Mouse (Mus musculus) small intestine, adult 2 months (tissue): ENCODE data around the gene Dhx15.

Source experiments
- CTCF ChIP-seq: fragments of 200-500 bp; IDR thresholded peaks from 2 replicates; pipeline ENCODE4 v1.5.1; 2012; ENCODE audit warnings: low read depth, mild to moderate bottlenecking, control low read depth, inconsistent platforms, low read length, moderate library complexity, mixed read lengths; ENCODE audit not compliant: insufficient replicate concordance, insufficient read length; ENCODE audit errors: extremely low read depth
- POLR2A ChIP-seq: fragments of 200-500 bp; IDR thresholded peaks from 2 replicates; pipeline ENCODE4 v1.6.1; 2012; ENCODE audit warnings: low read depth, mild to moderate bottlenecking, control low read depth, inconsistent platforms, low read length, moderate library complexity

GRCm38 (mm10) chr5:52119822-52120221 lies 70.5 kb downstream of the Dhx15 start:
- TF ChIP-seq CTCF (no peak), POLR2A (no peak)
